In the genomic region with DNA sequence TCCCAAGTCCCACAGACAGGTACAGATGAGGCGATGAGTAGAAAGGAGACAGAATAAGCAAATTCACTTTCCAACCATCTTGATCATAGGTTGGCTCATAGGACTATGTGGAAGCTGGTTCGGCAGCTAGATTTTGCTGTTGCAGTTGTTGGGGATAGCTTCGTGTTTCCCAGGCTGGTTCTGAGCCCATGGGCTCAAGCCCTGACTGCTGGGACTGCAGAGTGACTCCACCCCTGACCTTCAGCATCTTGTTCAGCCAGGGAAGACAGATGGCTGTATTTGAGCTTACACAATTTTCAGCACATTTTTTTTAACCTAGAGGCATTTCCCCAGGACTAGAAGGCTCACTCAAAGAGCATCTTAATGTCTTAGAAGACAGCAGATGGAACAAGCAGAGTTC, we compare ENCODE assay signal across 22 mouse cellular contexts.
"Had no signal": no experiment of that assay in that cellular context is flagged by ENCODE, and none has a peak within 500 bp of the region (broad histone marks: within the 10 kb centered on the region; RNA-seq: fewer than 3 reads in every experiment).

No protein-coding gene starts in this region.

- H3K9me3 ChIP-seq: forebrain, embryonic 15.5 days; hindbrain, embryonic 12.5 days; hindbrain, embryonic 15.5 days; limb, embryonic 15.5 days; liver, embryonic 12.5 days had no signal

- H3K27ac ChIP-seq: forebrain, embryonic 15.5 days; hindbrain, embryonic 12.5 days; hindbrain, embryonic 15.5 days; hindbrain, postnatal 0 days; kidney, postnatal 0 days; left cerebral cortex, adult 2 months; liver, embryonic 12.5 days; liver, embryonic 14.5 days had no signal

- H3K27me3 ChIP-seq: forebrain, embryonic 15.5 days; hindbrain, embryonic 12.5 days; hindbrain, embryonic 15.5 days; limb, embryonic 15.5 days; liver, embryonic 12.5 days had no signal

- DNase-seq: forebrain, postnatal 0 days; gastrocnemius, postnatal 10 days; gastrocnemius, postnatal 25 days; heart, postnatal 10 days; heart, postnatal 36 days; kidney, adult 11 months; kidney, adult 8-10 months; kidney, postnatal 14 days; kidney, postnatal 36 days; layer of hippocampus, adult 9-11 months; layer of hippocampus, postnatal 36 days had no signal

- H3K4me2 ChIP-seq: forebrain, embryonic 15.5 days; heart, embryonic 11.5 days; hindbrain, embryonic 12.5 days; hindbrain, embryonic 15.5 days; limb, embryonic 15.5 days; liver, embryonic 12.5 days had no signal

- H3K4me1 ChIP-seq: hindbrain, embryonic 12.5 days had no signal

- ATAC-seq: forebrain, embryonic 15.5 days; forebrain, postnatal 0 days; hindbrain, postnatal 0 days; intestine, embryonic 16.5 days; liver, embryonic 12.5 days had no signal

- H3K36me3 ChIP-seq: forebrain, embryonic 15.5 days; hindbrain, embryonic 12.5 days; limb, embryonic 15.5 days; liver, embryonic 12.5 days had no signal

- H3K4me3 ChIP-seq: forebrain, embryonic 15.5 days; hindbrain, embryonic 12.5 days; hindbrain, embryonic 15.5 days; left cerebral cortex, adult 2 months; limb, embryonic 15.5 days; liver, embryonic 12.5 days had no signal

- H3K9ac ChIP-seq: forebrain, embryonic 15.5 days; forebrain, postnatal 0 days; hindbrain, embryonic 12.5 days; hindbrain, embryonic 15.5 days; limb, embryonic 15.5 days; liver, embryonic 12.5 days; liver, embryonic 14.5 days had no signal
